In the genomic region with DNA sequence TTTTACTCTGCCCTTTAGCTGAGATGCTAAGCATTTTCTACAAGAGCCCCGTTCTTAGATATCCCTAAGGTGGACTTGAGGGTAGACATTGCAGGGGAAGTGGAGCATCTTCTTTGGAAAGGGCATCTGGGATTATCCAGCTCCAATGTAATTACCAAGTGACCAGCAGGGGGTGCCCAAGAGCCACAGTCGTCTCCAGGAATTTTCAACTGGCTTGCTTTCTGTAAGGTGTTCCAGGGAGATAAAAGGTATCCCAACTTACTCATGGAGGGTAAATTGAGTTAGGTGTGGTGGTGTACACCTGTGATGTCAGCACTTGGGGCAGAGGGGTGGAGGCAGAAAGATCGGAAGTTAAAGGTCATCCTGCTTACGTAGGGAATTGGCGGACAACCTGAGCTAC, we compare ENCODE assay signal across 8 mouse cellular contexts. TPM values are rescaled to one million over a fixed set of nuclear protein-coding genes. Genes with fewer than 3 reads are reported as not detected.
DNase-seq lines count a peak whose midpoint lies in the region; ATAC-seq and TF ChIP-seq lines count a peak whose summit lies in the region.

No protein-coding gene starts in this region.

- TF ChIP-seq CTCF in hindbrain, postnatal 0 days (IDR thresholded peaks at IDR 0.05; ENCODE audit: low read depth), result peak; percentile 95

- no peaks in the 10 kb centered on the region for H3K36me3 ChIP-seq in forebrain, embryonic 14.5 days (ENCODE audit: control insufficient read depth, insufficient read depth, low read length)
- no peaks in the 10 kb centered on the region for H3K36me3 ChIP-seq in forebrain, embryonic 15.5 days
- no peaks in the 10 kb centered on the region for H3K36me3 ChIP-seq in hindbrain, postnatal 0 days (ENCODE audit: insufficient read depth, low read length)
- no peaks in the 10 kb centered on the region for H3K36me3 ChIP-seq in midbrain, embryonic 10.5 days

- no peak overlapping the region for H3K4me3 ChIP-seq in forebrain, embryonic 14.5 days (ENCODE audit: low read depth, low read length)
- no peak overlapping the region for H3K4me3 ChIP-seq in forebrain, embryonic 15.5 days
- H3K4me3 ChIP-seq in hindbrain, postnatal 0 days (ENCODE audit: low read length), result no peak overlapping the region
- no peak overlapping the region for H3K4me3 ChIP-seq in midbrain, embryonic 10.5 days

- no peak overlapping the region for H3K4me2 ChIP-seq in forebrain, embryonic 14.5 days (ENCODE audit: low read length)
- H3K4me2 ChIP-seq in forebrain, embryonic 15.5 days (replicated peaks), result no peak overlapping the region
- peak overlapping the region; percentile 27; the same call in 1 of the 2 replicates for H3K4me2 ChIP-seq in hindbrain, postnatal 0 days (ENCODE audit: low read depth, low read length)

- DNase-seq in forebrain, embryonic 14.5 days (ENCODE audit: low spot score), result peak; percentile 76
- DNase-seq in c-Kit-positive CD71-negative TER-119-negative erythroid progenitor cells, embryonic 14.5 days (ENCODE audit: low read depth), result peak; percentile 42
- peak; percentile 79 for DNase-seq in hindbrain, postnatal 0 days (ENCODE audit: low spot score)
- peak; percentile 14 to 81 for DNase-seq in left cerebral cortex, adult 8-10 months (ENCODE audit: low spot score in 2 of 2)
- peak; percentile 72 for DNase-seq in midbrain, embryonic 10.5 days (ENCODE audit: low spot score)
- peak; percentile 59 to 87 for DNase-seq in spleen, postnatal 4 days (ENCODE audit: low spot score in 2 of 2)

- peaks cover 9% of the 10 kb centered on the region for H3K4me1 ChIP-seq in forebrain, embryonic 14.5 days (ENCODE audit: control insufficient read depth, insufficient read depth, low read length)
- peaks cover 10% of the 10 kb centered on the region for H3K4me1 ChIP-seq in forebrain, embryonic 15.5 days
- no peaks in the 10 kb centered on the region for H3K4me1 ChIP-seq in hindbrain, postnatal 0 days (ENCODE audit: insufficient read depth, low read length)
- H3K4me1 ChIP-seq in midbrain, embryonic 10.5 days, result no peaks in the 10 kb centered on the region

- 34% methylated on average over 5 of the region's 5 CpGs for WGBS in forebrain, embryonic 14.5 days
- WGBS in forebrain, embryonic 15.5 days, result 28% methylated on average over 5 of the region's 5 CpGs
- WGBS in hindbrain, postnatal 0 days, result 31% methylated on average over 5 of the region's 5 CpGs
- 36% methylated on average over 5 of the region's 5 CpGs for WGBS in midbrain, embryonic 10.5 days

- H3K9ac ChIP-seq in forebrain, embryonic 14.5 days (ENCODE audit: low read length), result no peak overlapping the region
- no peak overlapping the region for H3K9ac ChIP-seq in forebrain, embryonic 15.5 days (replicated peaks)
- no peak overlapping the region for H3K9ac ChIP-seq in hindbrain, postnatal 0 days (replicated peaks; ENCODE audit: low read length)

- peak; percentile 15; the same call in 1 of the 2 replicates for ATAC-seq in forebrain, embryonic 14.5 days
- ATAC-seq in forebrain, embryonic 15.5 days (replicated peaks), result no peak
- ATAC-seq in erythroblast, adult 5-6 weeks (replicated peaks; ENCODE audit: low FRiP score, poor library complexity, severe bottlenecking), result peak; percentile 50; the same call in 1 of the 2 replicates
- ATAC-seq in hindbrain, postnatal 0 days, result no peak

- H3K27me3 ChIP-seq in forebrain, embryonic 14.5 days (replicated peaks; ENCODE audit: control insufficient read depth, insufficient read depth, low read length), result no peaks in the 10 kb centered on the region
- H3K27me3 ChIP-seq in forebrain, embryonic 15.5 days, result no peaks in the 10 kb centered on the region
- no peaks in the 10 kb centered on the region for H3K27me3 ChIP-seq in hindbrain, postnatal 0 days (ENCODE audit: insufficient read depth, low read length)
- H3K27me3 ChIP-seq in midbrain, embryonic 10.5 days (ENCODE audit: low read depth, poor library complexity, severe bottlenecking), result no peaks in the 10 kb centered on the region

- no peaks in the 10 kb centered on the region for H3K9me3 ChIP-seq in forebrain, embryonic 14.5 days (replicated peaks; ENCODE audit: control insufficient read depth, low read length)
- H3K9me3 ChIP-seq in forebrain, embryonic 15.5 days, result no peaks in the 10 kb centered on the region
- H3K9me3 ChIP-seq in hindbrain, postnatal 0 days (ENCODE audit: low read length), result no peaks in the 10 kb centered on the region
- H3K9me3 ChIP-seq in midbrain, embryonic 10.5 days (replicated peaks), result no peaks in the 10 kb centered on the region

- no peak overlapping the region for H3K27ac ChIP-seq in forebrain, embryonic 14.5 days (ENCODE audit: low read depth, low read length)
- H3K27ac ChIP-seq in forebrain, embryonic 15.5 days (replicated peaks), result no peak overlapping the region
- no peak overlapping the region for H3K27ac ChIP-seq in hindbrain, postnatal 0 days
- no peak overlapping the region for H3K27ac ChIP-seq in midbrain, embryonic 10.5 days (replicated peaks)

RNA-seq across cellular contexts. Expression of gene 1700013G24Rik, which starts 9.5 kb away (rescaled TPM):
- polyA plus RNA-seq in forebrain, embryonic 14.5 days (2014; fragmentation: Nextera tagmentation; extraction: Ambion mirVana), result not detected in 2 replicates
- not detected in 2 replicates for polyA plus RNA-seq in forebrain, embryonic 15.5 days (2015; fragmentation: Nextera tagmentation; extraction: Ambion mirVana)
- not detected in 2 replicates for total RNA-seq in erythroblast, adult 5-6 weeks (2015; ENCODE audit: low replicate concordance)
- not detected in 2 replicates for total RNA-seq in erythroblast, adult 5-6 weeks (2017; ENCODE audit: low replicate concordance)
- total RNA-seq in hindbrain, postnatal 0 days (2014; rRNA removed), result not detected in 2 replicates
- not detected in 2 replicates for polyA plus RNA-seq in hindbrain, postnatal 0 days (2015; fragmentation: Nextera tagmentation; extraction: Ambion mirVana)
- total RNA-seq in left cerebral cortex, adult 8-10 months (2022), result not detected
- not detected in 2 replicates for polyA plus RNA-seq in midbrain, embryonic 10.5 days (2016; fragmentation: Nextera tagmentation; extraction: Ambion mirVana)

RNA-seq across cellular contexts. Expression of gene Cela3b, which starts 13.3 kb away (rescaled TPM):
- polyA plus RNA-seq in forebrain, embryonic 14.5 days (2014; fragmentation: Nextera tagmentation; extraction: Ambion mirVana), result not detected in 2 replicates
- not detected in 2 replicates for polyA plus RNA-seq in forebrain, embryonic 15.5 days (2015; fragmentation: Nextera tagmentation; extraction: Ambion mirVana)
- not detected in 2 replicates for total RNA-seq in erythroblast, adult 5-6 weeks (2015; ENCODE audit: low replicate concordance)
- total RNA-seq in erythroblast, adult 5-6 weeks (2017; ENCODE audit: low replicate concordance), result not detected in 2 replicates
- not detected in 2 replicates for total RNA-seq in hindbrain, postnatal 0 days (2014; rRNA removed)
- polyA plus RNA-seq in hindbrain, postnatal 0 days (2015; fragmentation: Nextera tagmentation; extraction: Ambion mirVana), result not detected in 2 replicates
- not detected for total RNA-seq in left cerebral cortex, adult 8-10 months (2022)
- polyA plus RNA-seq in midbrain, embryonic 10.5 days (2016; fragmentation: Nextera tagmentation; extraction: Ambion mirVana), result not detected in 2 replicates

RNA-seq across cellular contexts. Expression of gene Hspg2, which starts 24.9 kb away (rescaled TPM):
- polyA plus RNA-seq in forebrain, embryonic 14.5 days (2014; fragmentation: Nextera tagmentation; extraction: Ambion mirVana), result 4.0 and 4.7 TPM in 2 replicates
- 3.7 and 4.2 TPM in 2 replicates for polyA plus RNA-seq in forebrain, embryonic 15.5 days (2015; fragmentation: Nextera tagmentation; extraction: Ambion mirVana)
- total RNA-seq in erythroblast, adult 5-6 weeks (2015; ENCODE audit: low replicate concordance), result not detected in 2 replicates
- not detected in 2 replicates for total RNA-seq in erythroblast, adult 5-6 weeks (2017; ENCODE audit: low replicate concordance)
- 37.8 and 39.2 TPM in 2 replicates for total RNA-seq in hindbrain, postnatal 0 days (2014; rRNA removed)
- 3.5 and 3.7 TPM in 2 replicates for polyA plus RNA-seq in hindbrain, postnatal 0 days (2015; fragmentation: Nextera tagmentation; extraction: Ambion mirVana)
- total RNA-seq in left cerebral cortex, adult 8-10 months (2022), result 1 to 10 TPM; 4.1 to 6.4 (median 6.0) TPM
- 11.6 and 15.3 TPM in 2 replicates for polyA plus RNA-seq in midbrain, embryonic 10.5 days (2016; fragmentation: Nextera tagmentation; extraction: Ambion mirVana)

RNA-seq across cellular contexts. Expression of gene Cela3a, which starts 34.0 kb away (rescaled TPM):
- not detected in 2 replicates for polyA plus RNA-seq in forebrain, embryonic 14.5 days (2014; fragmentation: Nextera tagmentation; extraction: Ambion mirVana)
- not detected in 2 replicates for polyA plus RNA-seq in forebrain, embryonic 15.5 days (2015; fragmentation: Nextera tagmentation; extraction: Ambion mirVana)
- total RNA-seq in erythroblast, adult 5-6 weeks (2015; ENCODE audit: low replicate concordance), result not detected in 2 replicates
- not detected in 2 replicates for total RNA-seq in erythroblast, adult 5-6 weeks (2017; ENCODE audit: low replicate concordance)
- total RNA-seq in hindbrain, postnatal 0 days (2014; rRNA removed), result not detected in 2 replicates
- polyA plus RNA-seq in hindbrain, postnatal 0 days (2015; fragmentation: Nextera tagmentation; extraction: Ambion mirVana), result not detected in 2 replicates
- not detected for total RNA-seq in left cerebral cortex, adult 8-10 months (2022)
- not detected in 2 replicates for polyA plus RNA-seq in midbrain, embryonic 10.5 days (2016; fragmentation: Nextera tagmentation; extraction: Ambion mirVana)

Comparison
In these comparisons a context has a peak if more than half of its experiments do, and no peak if none do; other contexts are left out.
1. ATAC-seq: peak in forebrain, embryonic 14.5 days (single experiment) and erythroblast, adult 5-6 weeks (single experiment); none in forebrain, embryonic 15.5 days (single experiment) and hindbrain, postnatal 0 days (single experiment).
2. Peak in every context shown above with its lines, with median percentiles within 50 percentile points of each other: DNase-seq.